Mouse (Mus musculus) liver, embryonic 14.5 days (tissue): ENCODE measurements at regions not wholly inside any gene's neighbourhood (a gene's known extent, or its start where the extent isn't known, plus 50 kb on each side); places are given as distances from the start of the nearest gene placed in this dataset.

ENCODE experiments used
- CTCF ChIP-seq: IDR thresholded peaks from 2 replicates; pipeline ENCODE4 v1.5.1; 2016; ENCODE audit warnings: antibody characterized with exemption, low read depth, control low read depth
- EP300 ChIP-seq: IDR thresholded peaks from 2 replicates; pipeline ENCODE4 v1.6.1; 2016; ENCODE audit warnings: antibody characterized with exemption, low read depth

DNA sequence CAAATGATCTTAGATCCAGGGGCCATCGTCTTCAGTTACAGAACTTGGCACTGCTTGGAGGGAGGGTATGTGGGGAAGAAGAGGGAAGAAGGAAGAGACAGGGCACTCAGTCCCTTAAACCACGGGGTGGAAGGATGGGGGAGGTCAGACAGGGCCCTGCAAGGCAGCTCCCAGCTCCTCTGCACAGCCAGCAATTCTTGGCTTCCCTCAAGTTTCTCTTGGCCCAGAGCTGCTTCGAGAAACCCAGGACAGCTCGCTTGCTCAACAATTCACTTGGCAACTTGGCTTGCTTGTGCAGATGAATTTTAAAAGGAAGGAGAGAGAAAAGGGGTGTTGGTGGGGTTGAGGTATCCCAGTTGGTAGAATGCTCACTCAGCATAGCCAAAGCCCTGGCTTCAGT, 141.1 kb downstream of the 2410131K14Rik start:
- no peak for TF ChIP-seq CTCF
- no peak for TF ChIP-seq EP300
